Mouse (Mus musculus) hindbrain, postnatal 0 days (tissue): Measurements from ENCODE around the gene Tet2. TPM values are rescaled to one million over a fixed set of nuclear protein-coding genes. Genes with fewer than 3 reads are reported as not detected.

Experiments used
- ATAC-seq: fragments of 200-750 bp; cut with Nextera tagmentation; 2 replicates; pipeline ENCODE4 v1.8.0; 2017; ENCODE audit warnings: mild to moderate bottlenecking, moderate TSS enrichment, moderate library complexity
- DNase-seq: peaks from one replicate; pipeline ENCODE4 v3.0.0-alpha.2; 2015; ENCODE audit warnings: low spot score
- H3K27ac ChIP-seq: fragments of 300-500 bp; sonication (generic); 2 replicates; pipeline ENCODE4 v1.5.1; 2014; ENCODE audit warnings: mild to moderate bottlenecking
- H3K27me3 ChIP-seq: fragments of 300-500 bp; sonication (generic); 2 replicates; pipeline ENCODE4 v1.6.1; 2014; ENCODE audit warnings: low read length, mixed read lengths; ENCODE audit not compliant: insufficient read depth
- H3K36me3 ChIP-seq: fragments of 300-500 bp; sonication (generic); 2 replicates; pipeline ENCODE4 v1.6.1; 2014; ENCODE audit warnings: low read length, mixed read lengths; ENCODE audit not compliant: insufficient read depth
- H3K4me1 ChIP-seq: fragments of 300-500 bp; sonication (generic); 2 replicates; pipeline ENCODE4 v1.6.1; 2014; ENCODE audit warnings: antibody characterized with exemption, low read length, mixed read lengths; ENCODE audit not compliant: insufficient read depth
- H3K4me2 ChIP-seq: fragments of 300-500 bp; sonication (generic); 2 replicates; pipeline ENCODE4 v1.6.1; 2014; ENCODE audit warnings: low read depth, mild to moderate bottlenecking, low read length, moderate library complexity, mixed read lengths
- H3K4me3 ChIP-seq: fragments of 300-500 bp; sonication (generic); 2 replicates; pipeline ENCODE4 v1.5.1; 2014; ENCODE audit warnings: low read length
- H3K9ac ChIP-seq: fragments of 300-500 bp; sonication (generic); replicated peaks from 2 replicates; pipeline ENCODE4 v1.6.1; 2014; ENCODE audit warnings: mild to moderate bottlenecking, low read length, moderate library complexity, mixed read lengths
- H3K9me3 ChIP-seq: fragments of 300-500 bp; sonication (generic); 2 replicates; pipeline ENCODE4 v1.6.1; 2016; ENCODE audit warnings: low read length, mixed read lengths
- CTCF ChIP-seq: IDR thresholded peaks from 2 replicates; pipeline ENCODE4 v1.5.1; 2016; ENCODE audit warnings: antibody characterized with exemption, control low read depth, low read depth
- WGBS: fragments of 180-500 bp; shearing (Covaris S2); extraction: QIAGEN DNeasy Blood & Tissue Kit; methylation state at CpG from one replicate; pipeline ENCODE4 v1.1.7; 2014; 5-methylcytosine and 5-hydroxymethylcytosine counted together
- polyA plus RNA-seq: library from polyadenylated mRNA; unstranded; fragments of >200 nt; fragmentation: Nextera tagmentation; extraction: Ambion mirVana; gene quantifications from 2 replicates; pipeline ENCODE4 v1.2.1, GENCODE M21; 2015
- total RNA-seq: library from RNA; depleted of rRNA; stranded (reverse); fragments of >200 nt; gene quantifications from 2 replicates; pipeline ENCODE4 v1.2.3, GENCODE M21; 2014

The Tet2 gene
- total and polyA plus RNA-seq, 2 experiments from 2014 or later, result 17.7 to 26.9 TPM

- 87% methylated on average over 2 of the region's 2 CpGs for WGBS
- DNase-seq, result no peak
- no peaks in the 10 kb centered on the region for H3K4me1 ChIP-seq
Observed at GRCm38 (mm10) chr3:133491370-133491769, 53.6 kb downstream of the Tet2 start.

DNA sequence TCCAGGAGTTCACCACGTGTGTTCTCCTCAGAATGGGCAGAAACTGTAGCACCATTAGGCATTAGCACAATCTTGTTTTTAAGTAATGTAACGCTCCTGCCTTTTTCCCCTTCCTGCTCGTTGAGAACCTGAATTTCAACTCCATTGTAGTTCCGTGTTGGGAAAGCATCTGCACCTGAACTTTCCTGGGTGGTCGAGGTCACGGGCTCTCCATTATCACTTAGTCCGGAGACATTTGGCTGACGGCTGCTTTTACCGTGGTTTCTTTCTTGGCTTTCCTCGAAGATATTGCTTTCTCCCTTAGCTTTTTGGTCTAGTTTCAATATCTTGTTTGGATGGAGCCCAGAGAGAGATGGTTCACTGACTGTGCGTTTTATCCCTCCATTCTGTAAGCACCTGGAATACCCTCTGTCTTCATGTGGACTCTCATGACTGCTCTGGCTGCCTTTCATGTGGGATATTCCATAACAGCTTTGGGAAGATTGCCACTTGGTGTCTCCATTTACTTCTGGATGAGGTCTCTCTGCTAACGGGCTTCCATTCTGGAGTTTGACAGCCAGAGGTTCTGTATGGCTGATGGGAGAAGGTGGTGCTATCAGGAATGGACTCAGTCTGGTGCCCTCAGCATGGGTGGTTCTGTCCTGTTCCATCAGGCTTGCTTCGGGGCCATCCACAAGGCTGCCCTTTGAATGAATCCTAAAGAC is 56.8 kb downstream of the Tet2 start:
- H3K27ac ChIP-seq, result no peak overlapping the region
- WGBS, result 83% methylated on average over 13 of the region's 13 CpGs
- H3K27me3 ChIP-seq, result no peaks in the 10 kb centered on the region
- H3K9me3 ChIP-seq, result no peaks in the 10 kb centered on the region
- no peak overlapping the region for H3K9ac ChIP-seq
- no peak overlapping the region for H3K4me3 ChIP-seq
- peaks cover 33% of the 10 kb centered on the region; the same call in 1 of the 2 replicates for H3K36me3 ChIP-seq
- no peaks in the 10 kb centered on the region for H3K4me1 ChIP-seq
- ATAC-seq (no peak), DNase-seq (no peak)
- TF ChIP-seq CTCF, result no peak
- no peak overlapping the region for H3K4me2 ChIP-seq

More at GRCm38 (mm10) chr3:133491370-133491769, 53.6 kb downstream of the Tet2 start:
- H3K4me3 ChIP-seq, result no peak overlapping the region
- H3K4me2 ChIP-seq, result no peak overlapping the region
- no peak overlapping the region for H3K27ac ChIP-seq
- H3K27me3 ChIP-seq, result no peaks in the 10 kb centered on the region
- peaks cover 20% of the 10 kb centered on the region; the same call in 1 of the 2 replicates for H3K36me3 ChIP-seq
- TF ChIP-seq CTCF, result no peak
- no peaks in the 10 kb centered on the region for H3K9me3 ChIP-seq
- no peak for ATAC-seq
- H3K9ac ChIP-seq, result no peak overlapping the region

DNA sequence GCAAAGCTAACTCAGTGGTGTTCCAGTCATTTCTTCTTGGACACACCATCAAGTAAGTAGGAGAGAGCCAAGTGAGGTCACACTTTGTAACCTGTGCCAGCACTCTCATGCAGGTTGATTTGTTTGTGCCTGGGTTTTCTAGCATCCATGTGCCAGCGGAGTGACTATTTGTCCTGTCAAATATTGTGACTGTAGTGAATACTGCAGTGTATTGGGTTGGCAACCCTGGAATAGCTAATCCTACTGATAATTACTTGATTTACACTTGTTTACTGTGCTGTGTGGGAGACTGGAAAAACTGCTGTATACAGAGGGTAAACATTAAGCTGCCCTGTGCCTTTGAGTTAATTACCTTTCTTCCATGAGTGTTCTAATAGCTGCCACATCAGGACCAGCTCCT is 62.1 kb downstream of the Tet2 start:
- no peaks in the 10 kb centered on the region for H3K4me1 ChIP-seq
- 84% methylated on average over 1 of the region's 1 CpGs for WGBS
- DNase-seq (peak; percentile 4), ATAC-seq (no peak)
- H3K9ac ChIP-seq, result no peak overlapping the region
- no peaks in the 10 kb centered on the region for H3K9me3 ChIP-seq
- H3K27ac ChIP-seq, result no peak overlapping the region
- peaks cover 33% of the 10 kb centered on the region for H3K36me3 ChIP-seq
- H3K27me3 ChIP-seq, result no peaks in the 10 kb centered on the region
- no peak overlapping the region for H3K4me2 ChIP-seq
- H3K4me3 ChIP-seq, result no peak overlapping the region
- TF ChIP-seq CTCF, result no peak

DNA sequence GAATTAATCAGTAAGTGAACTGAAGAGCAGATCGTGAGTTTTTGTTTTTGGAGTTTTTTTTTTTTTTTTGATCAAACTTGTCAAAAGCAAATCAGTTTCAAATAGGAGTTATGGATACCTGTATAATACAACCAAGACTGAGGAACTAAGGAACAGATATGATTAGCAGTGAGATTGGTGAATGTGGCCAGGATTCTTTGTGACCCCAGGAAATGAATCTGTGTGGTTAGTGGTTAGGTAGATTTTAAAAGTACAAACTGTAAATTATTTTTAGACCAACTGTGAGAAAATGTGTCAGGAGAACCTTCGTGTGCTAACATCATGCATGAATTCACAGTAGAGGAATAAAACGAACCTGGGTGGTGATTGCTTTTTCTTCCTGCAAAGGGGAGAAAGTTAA is 66.0 kb downstream of the Tet2 start:
- H3K36me3 ChIP-seq, result peaks cover 10% of the 10 kb centered on the region
- WGBS, result 92% methylated on average over 3 of the region's 3 CpGs

DNA sequence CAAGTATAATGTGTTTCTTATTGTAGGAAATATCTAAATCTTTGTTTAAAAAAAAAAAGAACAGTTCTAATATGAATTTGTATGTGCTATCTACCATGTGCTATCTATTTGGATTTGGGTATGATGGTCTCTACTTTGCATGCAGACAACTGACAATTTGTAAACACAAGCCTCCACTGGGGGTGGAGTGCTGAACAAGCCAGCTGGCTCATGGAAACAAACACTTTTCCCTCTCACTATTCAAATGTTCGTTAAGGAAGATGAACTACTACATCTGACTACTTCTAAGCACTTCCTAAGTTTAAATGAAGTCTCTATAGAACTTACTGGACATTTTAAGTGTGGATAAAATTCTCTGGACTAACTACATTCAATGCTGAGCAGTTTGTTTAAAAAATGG is 71.2 kb downstream of the Tet2 start:
- no peak overlapping the region for H3K27ac ChIP-seq
- no peak overlapping the region for H3K9ac ChIP-seq
- H3K27me3 ChIP-seq, result no peaks in the 10 kb centered on the region
- H3K4me1 ChIP-seq, result no peaks in the 10 kb centered on the region
- no peak overlapping the region for H3K4me2 ChIP-seq
- WGBS, result 73% methylated on average over 1 of the region's 1 CpGs
- no peaks in the 10 kb centered on the region for H3K9me3 ChIP-seq
- no peak overlapping the region for H3K4me3 ChIP-seq
- H3K36me3 ChIP-seq, result peaks cover 26% of the 10 kb centered on the region
- DNase-seq, result no peak
- ATAC-seq, result no peak
- no peak for TF ChIP-seq CTCF

More for the DNA sequence above, 66.0 kb downstream of the Tet2 start:
- Histone ChIP-seq H3K4me3 (no peak overlapping the region), H3K27me3 (no peaks in the 10 kb centered on the region), H3K4me1 (no peaks in the 10 kb centered on the region), H3K27ac (no peak overlapping the region), H3K9ac (no peak overlapping the region), H3K9me3 (no peaks in the 10 kb centered on the region), H3K4me2 (no peak overlapping the region)
- DNase-seq, result no peak
- no peak for ATAC-seq
- TF ChIP-seq CTCF, result no peak

DNA sequence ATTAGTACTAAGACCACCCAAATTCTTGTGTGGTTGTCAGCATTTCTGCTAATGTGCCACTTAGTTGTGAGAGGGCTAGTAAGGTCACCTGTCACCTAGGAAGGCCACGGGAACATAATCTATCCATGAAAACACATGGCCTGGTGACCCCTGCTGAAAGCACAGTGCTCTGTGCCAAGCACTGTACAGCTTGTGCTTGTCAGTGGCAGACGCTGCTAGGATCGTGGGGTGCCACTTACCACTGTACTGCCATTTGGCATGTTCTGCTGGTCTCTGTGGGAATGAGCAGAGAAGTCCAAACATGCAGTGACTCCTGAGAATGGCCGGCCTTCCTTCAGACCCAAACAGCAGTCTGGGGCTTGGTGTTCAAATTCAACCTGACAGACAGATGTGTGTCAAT is 73.8 kb downstream of the Tet2 start:
- H3K4me2 ChIP-seq, result no peak overlapping the region
- H3K9ac ChIP-seq, result no peak overlapping the region
- no peaks in the 10 kb centered on the region for H3K27me3 ChIP-seq
- 59% methylated on average over 4 of the region's 4 CpGs for WGBS
- DNase-seq (peak; percentile 4), ATAC-seq (no peak)
- H3K4me3 ChIP-seq, result no peak overlapping the region
- no peak for TF ChIP-seq CTCF
- peaks cover 46% of the 10 kb centered on the region for H3K36me3 ChIP-seq
- H3K4me1 ChIP-seq, result no peaks in the 10 kb centered on the region
- no peaks in the 10 kb centered on the region for H3K9me3 ChIP-seq
- no peak overlapping the region for H3K27ac ChIP-seq

- WGBS, result 96% methylated on average over 7 of the region's 7 CpGs
- Histone ChIP-seq H3K4me1 (no peaks in the 10 kb centered on the region), H3K27ac (no peak overlapping the region), H3K27me3 (no peaks in the 10 kb centered on the region), H3K4me3 (no peak overlapping the region), H3K9ac (no peak overlapping the region), H3K36me3 (peaks cover 42% of the 10 kb centered on the region), H3K9me3 (no peaks in the 10 kb centered on the region), H3K4me2 (no peak overlapping the region)
- DNase-seq (no peak), ATAC-seq (no peak)
- TF ChIP-seq CTCF, result no peak
Observed at GRCm38 (mm10) chr3:133468883-133469282, 76.1 kb downstream of the Tet2 start.
